ENCODE assay signal across 16 mouse cellular contexts in genomic region chr5:42461195-42461594, GRCm38 (mm10).
"Had no signal": no experiment of that assay in that cellular context is flagged by ENCODE, and none has a peak within 500 bp of the region (broad histone marks: within the 10 kb centered on the region; RNA-seq: fewer than 3 reads in every experiment).

No protein-coding gene starts in this region.

- H3K4me3 ChIP-seq: lung, embryonic 15.5 days; megakaryocyte, embryonic 14.5 days; midbrain, embryonic 13.5 days; neural tube, embryonic 12.5 days; stomach, embryonic 15.5 days had no signal

- ATAC-seq: lung, postnatal 0 days; midbrain, embryonic 13.5 days had no signal

- H3K36me3 ChIP-seq: lung, embryonic 15.5 days; midbrain, embryonic 13.5 days; neural tube, embryonic 12.5 days; stomach, embryonic 15.5 days had no signal

- H3K4me2 ChIP-seq: lung, embryonic 15.5 days; midbrain, embryonic 11.5 days; midbrain, embryonic 13.5 days; neural tube, embryonic 12.5 days; stomach, embryonic 15.5 days had no signal

- H3K9ac ChIP-seq: lung, embryonic 15.5 days; midbrain, embryonic 13.5 days; neural tube, embryonic 12.5 days; stomach, embryonic 15.5 days had no signal

- H3K9me3 ChIP-seq: lung, embryonic 15.5 days; megakaryocyte, embryonic 14.5 days; midbrain, embryonic 13.5 days; neural tube, embryonic 12.5 days; stomach, embryonic 15.5 days had no signal

- DNase-seq: lung, adult 2 months; lung, postnatal 14 days; lung, postnatal 36 days; right cerebral cortex, postnatal 14 days; thymus, adult 2 months; thymus, postnatal 25 days; thymus, postnatal 4 days had no signal

- H3K4me1 ChIP-seq: lung, embryonic 15.5 days; megakaryocyte, embryonic 14.5 days; midbrain, embryonic 13.5 days; neural tube, embryonic 12.5 days; stomach, embryonic 15.5 days had no signal

- H3K27me3 ChIP-seq: lung, embryonic 15.5 days; megakaryocyte, embryonic 14.5 days; midbrain, embryonic 13.5 days; neural tube, embryonic 12.5 days; stomach, embryonic 15.5 days had no signal

- H3K27ac ChIP-seq: lung, embryonic 15.5 days; macrophage; midbrain, embryonic 13.5 days; neural tube, embryonic 12.5 days; stomach, embryonic 15.5 days; stomach, postnatal 0 days had no signal
